Mouse (Mus musculus): Measurements from ENCODE around the gene 4933405L10Rik. TPM values are rescaled to one million over a fixed set of nuclear protein-coding genes. Genes with fewer than 3 reads are reported as not detected.

Gene 4933405L10Rik
- polyA plus RNA-seq, 1 experiment from 2014 or later: 0.14 TPM

GRCm38 (mm10) chr8:105702731-105703415 is 4.6 kb upstream of the 4933405L10Rik start:
- no peak overlapping the region for H3K27ac ChIP-seq
- 93% methylated on average over 24 of the region's 24 CpGs for WGBS
- no peaks in the 10 kb centered on the region for H3K9me3 ChIP-seq
- no peak overlapping the region for H3K4me3 ChIP-seq
- no peaks in the 10 kb centered on the region; the same call in 1 of the 2 replicates for H3K27me3 ChIP-seq
- no peak overlapping the region for H3K9ac ChIP-seq
- no peak overlapping the region for H3K4me2 ChIP-seq (replicated peaks)
- H3K4me1 ChIP-seq: peaks cover 32% of the 10 kb centered on the region
- no peak for ATAC-seq (ENCODE audit: insufficient number of reproducible peaks, insufficient read depth, low FRiP score, low TSS enrichment)
- peaks cover 33% of the 10 kb centered on the region for H3K36me3 ChIP-seq

- no peak overlapping the region for H3K4me3 ChIP-seq
- H3K27me3 ChIP-seq: no peaks in the 10 kb centered on the region; the same call in 1 of the 2 replicates
- no peak overlapping the region for H3K27ac ChIP-seq
- H3K4me2 ChIP-seq (replicated peaks): no peak overlapping the region
- WGBS: 91% methylated on average over 34 of the region's 34 CpGs
- ATAC-seq (ENCODE audit: insufficient number of reproducible peaks, insufficient read depth, low FRiP score, low TSS enrichment): no peak
- peaks cover 23% of the 10 kb centered on the region for H3K36me3 ChIP-seq
- no peaks in the 10 kb centered on the region for H3K9me3 ChIP-seq
- H3K4me1 ChIP-seq: peaks cover 35% of the 10 kb centered on the region
- no peak overlapping the region for H3K9ac ChIP-seq
Measured at GRCm38 (mm10) chr8:105704146-105704812, 3.2 kb upstream of the 4933405L10Rik start.

- Histone ChIP-seq H3K9ac (no peak overlapping the region), H3K4me3 (no peak overlapping the region), H3K27ac (no peak overlapping the region), H3K4me2 (replicated peaks) (no peak overlapping the region), H3K9me3 (no peaks in the 10 kb centered on the region), H3K36me3 (peaks cover 23% of the 10 kb centered on the region), H3K27me3 (no peaks in the 10 kb centered on the region; the same call in 1 of the 2 replicates), H3K4me1 (peaks cover 33% of the 10 kb centered on the region)
- ATAC-seq (ENCODE audit: insufficient number of reproducible peaks, insufficient read depth, low FRiP score, low TSS enrichment): no peak
- 86% methylated on average over 6 of the region's 6 CpGs for WGBS
Measured at GRCm38 (mm10) chr8:105704955-105705354, 2.5 kb upstream of the 4933405L10Rik start.

- ATAC-seq (ENCODE audit: insufficient number of reproducible peaks, insufficient read depth, low FRiP score, low TSS enrichment): no peak
- Histone ChIP-seq H3K9ac (peak overlapping the region; percentile 79; the same call in 1 of the 2 replicates), H3K36me3 (peaks cover 23% of the 10 kb centered on the region), H3K4me3 (peak overlapping the region; percentile 78), H3K4me2 (replicated peaks) (peak overlapping the region; percentile 93), H3K27me3 (no peaks in the 10 kb centered on the region; the same call in 1 of the 2 replicates), H3K9me3 (no peaks in the 10 kb centered on the region), H3K4me1 (peaks cover 27% of the 10 kb centered on the region), H3K27ac (no peak overlapping the region)
- WGBS: 80% methylated on average over 12 of the region's 12 CpGs
Measured at GRCm38 (mm10) chr8:105706426-105706825, 1.0 kb upstream of the 4933405L10Rik start.

GRCm38 (mm10) chr8:105708675-105709074 is 1.2 kb downstream of the 4933405L10Rik start:
- peaks cover 17% of the 10 kb centered on the region for H3K4me1 ChIP-seq
- no peak overlapping the region for H3K27ac ChIP-seq
- 91% methylated on average over 8 of the region's 8 CpGs for WGBS
- no peaks in the 10 kb centered on the region for H3K9me3 ChIP-seq
- no peak overlapping the region for H3K9ac ChIP-seq
- ATAC-seq (ENCODE audit: insufficient number of reproducible peaks, insufficient read depth, low FRiP score, low TSS enrichment): no peak
- no peaks in the 10 kb centered on the region for H3K27me3 ChIP-seq
- H3K4me3 ChIP-seq: no peak overlapping the region
- peaks cover 9% of the 10 kb centered on the region for H3K36me3 ChIP-seq
- peak overlapping the region; percentile 93; the same call in 1 of the 2 replicates for H3K4me2 ChIP-seq (replicated peaks)

GRCm38 (mm10) chr8:105709317-105709716 is 1.9 kb downstream of the 4933405L10Rik start:
- Histone ChIP-seq H3K9ac (no peak overlapping the region), H3K27ac (no peak overlapping the region), H3K9me3 (no peaks in the 10 kb centered on the region), H3K4me1 (peaks cover 17% of the 10 kb centered on the region), H3K27me3 (no peaks in the 10 kb centered on the region), H3K36me3 (0 out of 2 replicates have a peak, but pooled peaks cover 3% of the 10 kb centered on the region), H3K4me2 (replicated peaks) (no peak overlapping the region), H3K4me3 (no peak overlapping the region)
- ATAC-seq (ENCODE audit: insufficient number of reproducible peaks, insufficient read depth, low FRiP score, low TSS enrichment): no peak
- WGBS: 80% methylated on average over 14 of the region's 14 CpGs

GRCm38 (mm10) chr8:105712286-105712685 is 4.8 kb downstream of the 4933405L10Rik start:
- 78% methylated on average over 3 of the region's 3 CpGs for WGBS
- Histone ChIP-seq H3K27me3 (no peaks in the 10 kb centered on the region), H3K9me3 (no peaks in the 10 kb centered on the region), H3K9ac (no peak overlapping the region), H3K4me2 (replicated peaks) (no peak overlapping the region), H3K27ac (no peak overlapping the region), H3K36me3 (peaks cover 15% of the 10 kb centered on the region), H3K4me1 (peaks cover 5% of the 10 kb centered on the region), H3K4me3 (no peak overlapping the region)
- no peak for ATAC-seq (ENCODE audit: insufficient number of reproducible peaks, insufficient read depth, low FRiP score, low TSS enrichment)

GRCm38 (mm10) chr8:105714139-105714538 is 6.7 kb downstream of the 4933405L10Rik start:
- no peak for ATAC-seq (ENCODE audit: insufficient number of reproducible peaks, insufficient read depth, low FRiP score, low TSS enrichment)
- Histone ChIP-seq H3K27me3 (no peaks in the 10 kb centered on the region), H3K9me3 (no peaks in the 10 kb centered on the region), H3K4me3 (no peak overlapping the region), H3K36me3 (peaks cover 16% of the 10 kb centered on the region), H3K4me2 (replicated peaks) (no peak overlapping the region), H3K27ac (no peak overlapping the region), H3K9ac (no peak overlapping the region), H3K4me1 (no peaks in the 10 kb centered on the region)
- WGBS: 11% methylated on average over 3 of the region's 3 CpGs

- 79% methylated on average over 6 of the region's 6 CpGs for WGBS
- no peak overlapping the region for H3K4me3 ChIP-seq
- H3K27ac ChIP-seq: no peak overlapping the region
- ATAC-seq (ENCODE audit: insufficient number of reproducible peaks, insufficient read depth, low FRiP score, low TSS enrichment): no peak
- H3K4me2 ChIP-seq (replicated peaks): no peak overlapping the region
- H3K4me1 ChIP-seq: no peaks in the 10 kb centered on the region
- no peak overlapping the region for H3K9ac ChIP-seq
- H3K36me3 ChIP-seq: peaks cover 16% of the 10 kb centered on the region
- H3K27me3 ChIP-seq: no peaks in the 10 kb centered on the region
- H3K9me3 ChIP-seq: no peaks in the 10 kb centered on the region
Measured at GRCm38 (mm10) chr8:105715042-105715441, 7.6 kb downstream of the 4933405L10Rik start.

- Histone ChIP-seq H3K4me3 (no peak overlapping the region), H3K9ac (no peak overlapping the region), H3K4me1 (no peaks in the 10 kb centered on the region), H3K36me3 (peaks cover 16% of the 10 kb centered on the region), H3K27ac (no peak overlapping the region), H3K4me2 (replicated peaks) (no peak overlapping the region), H3K27me3 (no peaks in the 10 kb centered on the region), H3K9me3 (no peaks in the 10 kb centered on the region)
- no peak for ATAC-seq (ENCODE audit: insufficient number of reproducible peaks, insufficient read depth, low FRiP score, low TSS enrichment)
- 92% methylated on average over 15 of the region's 15 CpGs for WGBS
Measured at GRCm38 (mm10) chr8:105716302-105716945, 9.0 kb downstream of the 4933405L10Rik start.

GRCm38 (mm10) chr8:105719637-105720036 is 12.2 kb downstream of the 4933405L10Rik start:
- no peaks in the 10 kb centered on the region for H3K9me3 ChIP-seq
- H3K4me2 ChIP-seq (replicated peaks): no peak overlapping the region
- no peak overlapping the region for H3K9ac ChIP-seq
- H3K4me3 ChIP-seq: no peak overlapping the region
- H3K27me3 ChIP-seq: no peaks in the 10 kb centered on the region
- no peak overlapping the region for H3K27ac ChIP-seq
- no peaks in the 10 kb centered on the region for H3K4me1 ChIP-seq
- 80% methylated on average over 4 of the region's 4 CpGs for WGBS
- peaks cover 25% of the 10 kb centered on the region for H3K36me3 ChIP-seq
- no peak for ATAC-seq (ENCODE audit: insufficient number of reproducible peaks, insufficient read depth, low FRiP score, low TSS enrichment)
